Comparison of ENCODE assay signal across 26 mouse cellular contexts in genomic region chr12:16344021-16344420, GRCm38 (mm10).
DNase-seq lines count a peak whose midpoint lies in the region; ATAC-seq lines count a peak whose summit lies in the region.
"Had no signal": no experiment of that assay in that cellular context is flagged by ENCODE, and none has a peak within 500 bp of the region (broad histone marks: within the 10 kb centered on the region; RNA-seq: fewer than 3 reads in every experiment).

No protein-coding gene starts in this region.

- WGBS in midbrain, embryonic 11.5 days = 75% methylated on average over 3 of the region's 3 CpGs
- 85% methylated on average over 3 of the region's 3 CpGs for WGBS in midbrain, embryonic 15.5 days

- H3K27me3 ChIP-seq in midbrain, embryonic 11.5 days (ENCODE audit: control insufficient read depth, insufficient read depth, low read length) = no peaks in the 10 kb centered on the region
- no peaks in the 10 kb centered on the region for H3K27me3 ChIP-seq in midbrain, embryonic 15.5 days (replicated peaks)
- H3K27me3 ChIP-seq: embryonic facial prominence, embryonic 13.5 days; embryonic facial prominence, embryonic 15.5 days; forebrain, embryonic 12.5 days had no signal

- H3K4me2 ChIP-seq in midbrain, embryonic 11.5 days = no peak overlapping the region
- H3K4me2 ChIP-seq in midbrain, embryonic 15.5 days = no peak overlapping the region
- H3K4me2 ChIP-seq: embryonic facial prominence, embryonic 13.5 days; embryonic facial prominence, embryonic 15.5 days; forebrain, embryonic 12.5 days had no signal

- ATAC-seq in midbrain, embryonic 11.5 days (ENCODE audit: low FRiP score) = no peak
- no peak for ATAC-seq in midbrain, embryonic 15.5 days (replicated peaks)
- ATAC-seq: forebrain, embryonic 14.5 days; forebrain, embryonic 16.5 days had no signal

- no peak overlapping the region for H3K9ac ChIP-seq in midbrain, embryonic 11.5 days (ENCODE audit: low read length)
- H3K9ac ChIP-seq in midbrain, embryonic 15.5 days = no peak overlapping the region
- H3K9ac ChIP-seq: embryonic facial prominence, embryonic 13.5 days; embryonic facial prominence, embryonic 15.5 days; forebrain, embryonic 12.5 days had no signal

- H3K4me1 ChIP-seq in midbrain, embryonic 11.5 days (ENCODE audit: control insufficient read depth, insufficient read depth, low read length) = no peaks in the 10 kb centered on the region
- H3K4me1 ChIP-seq in midbrain, embryonic 15.5 days = no peaks in the 10 kb centered on the region
- H3K4me1 ChIP-seq: embryonic facial prominence, embryonic 13.5 days; embryonic facial prominence, embryonic 15.5 days; forebrain, embryonic 10.5 days; forebrain, embryonic 12.5 days had no signal

- H3K27ac ChIP-seq in midbrain, embryonic 11.5 days (ENCODE audit: low read depth, low read length) = no peak overlapping the region
- H3K27ac ChIP-seq in midbrain, embryonic 15.5 days = no peak overlapping the region
- H3K27ac ChIP-seq: embryonic facial prominence, embryonic 13.5 days; embryonic facial prominence, embryonic 15.5 days; forebrain, embryonic 10.5 days; forebrain, embryonic 12.5 days had no signal

- no peaks in the 10 kb centered on the region for H3K36me3 ChIP-seq in midbrain, embryonic 11.5 days (ENCODE audit: control insufficient read depth, insufficient read depth, low read length)
- no peaks in the 10 kb centered on the region for H3K36me3 ChIP-seq in midbrain, embryonic 15.5 days (replicated peaks)
- H3K36me3 ChIP-seq: embryonic facial prominence, embryonic 13.5 days; embryonic facial prominence, embryonic 15.5 days; forebrain, embryonic 10.5 days; forebrain, embryonic 12.5 days; G1E had no signal

- no peak overlapping the region for H3K4me3 ChIP-seq in midbrain, embryonic 11.5 days (ENCODE audit: low read depth, low read length)
- no peak overlapping the region for H3K4me3 ChIP-seq in midbrain, embryonic 15.5 days
- H3K4me3 ChIP-seq: embryonic facial prominence, embryonic 13.5 days; embryonic facial prominence, embryonic 15.5 days; erythroblast, embryonic 14.5 days; forebrain, embryonic 10.5 days; forebrain, embryonic 12.5 days had no signal

- no peaks in the 10 kb centered on the region for H3K9me3 ChIP-seq in midbrain, embryonic 11.5 days (ENCODE audit: control insufficient read depth, low read length)
- no peaks in the 10 kb centered on the region for H3K9me3 ChIP-seq in midbrain, embryonic 15.5 days
- H3K9me3 ChIP-seq: embryonic facial prominence, embryonic 13.5 days; embryonic facial prominence, embryonic 15.5 days; forebrain, embryonic 10.5 days; forebrain, embryonic 12.5 days; G1E had no signal

- DNase-seq in midbrain, embryonic 11.5 days (ENCODE audit: low spot score, missing footprints) = peak; percentile 26
- peak; percentile 83 for DNase-seq in 3T3-L1 (ENCODE audit: low read depth, low spot score)
- DNase-seq in NIH3T3 (ENCODE audit: low read depth) = peak; percentile 84
- DNase-seq in ZHBTc4 (ENCODE audit: low read depth, low spot score) = peak; percentile 10
- no peak for DNase-seq in thymus, postnatal 4 days
- no peak for DNase-seq in thymus, postnatal 0 days (ENCODE audit: low spot score)
- no peak for DNase-seq in kidney, postnatal 4 days
- DNase-seq: adrenal gland, adult 2 months; adrenal gland, postnatal 10 days; adrenal gland, postnatal 25 days; cerebellum, adult 11 months; cerebellum, adult 18-20 months; cerebellum, adult 8-10 months; cerebellum, adult 9-11 months; cerebellum, postnatal 14 days; cerebellum, postnatal 36 days; embryo, embryonic 11 days had no signal

Comparison
In these comparisons a context has a peak if more than half of its experiments do, and no peak if none do; other contexts are left out.
1. DNase-seq: peak in midbrain, embryonic 11.5 days (single experiment), 3T3-L1 (single experiment), NIH3T3 (single experiment) and ZHBTc4 (single experiment); none in thymus, postnatal 4 days (single experiment), thymus, postnatal 0 days (single experiment) and kidney, postnatal 4 days (0 of 2).